Mouse (Mus musculus) midbrain, embryonic 12.5 days (tissue): ENCODE measurements around the gene Mapk14. TPM values are rescaled to one million over a fixed set of nuclear protein-coding genes. Genes with fewer than 3 reads are reported as not detected.
A peak's percentile ranks its signal among the peaks of the same experiment; 100 is the strongest.

Experiments
- ATAC-seq: fragments of 200-750 bp; cut with Nextera tagmentation; 2 replicates; pipeline ENCODE4 v1.8.0; 2017; ENCODE audit warnings: low read depth, moderate TSS enrichment, moderate library complexity; ENCODE audit not compliant: low FRiP score
- H3K27ac ChIP-seq: fragments of 300-500 bp; sonication (generic); replicated peaks from 2 replicates; pipeline ENCODE4 v1.5.1; 2016; ENCODE audit warnings: mild to moderate bottlenecking
- H3K27me3 ChIP-seq: fragments of 300-500 bp; sonication (generic); 2 replicates; pipeline ENCODE4 v1.6.1; 2016; ENCODE audit warnings: mild to moderate bottlenecking
- H3K36me3 ChIP-seq: fragments of 300-500 bp; sonication (generic); 2 replicates; pipeline ENCODE4 v1.6.1; 2016
- H3K4me1 ChIP-seq: fragments of 300-500 bp; sonication (generic); 2 replicates; pipeline ENCODE4 v1.6.1; 2016
- H3K4me2 ChIP-seq: fragments of 300-500 bp; sonication (generic); replicated peaks from 2 replicates; pipeline ENCODE4 v1.6.1; 2016; ENCODE audit warnings: mild to moderate bottlenecking, moderate library complexity
- H3K4me3 ChIP-seq: fragments of 300-500 bp; sonication (generic); 2 replicates; pipeline ENCODE4 v1.5.1; 2016; ENCODE audit warnings: mild to moderate bottlenecking
- H3K9ac ChIP-seq: fragments of 300-500 bp; sonication (generic); replicated peaks from 2 replicates; pipeline ENCODE4 v1.6.1; 2016; ENCODE audit warnings: mild to moderate bottlenecking, moderate library complexity
- H3K9me3 ChIP-seq: fragments of 300-500 bp; sonication (generic); 2 replicates; pipeline ENCODE4 v1.6.1; 2016; ENCODE audit warnings: mild to moderate bottlenecking
- WGBS: fragments of 180-500 bp; shearing (Covaris S2); methylation state at CpG from one replicate; pipeline ENCODE4 v1.1.7; 2016; 5-methylcytosine and 5-hydroxymethylcytosine counted together
- polyA plus RNA-seq: library from polyadenylated mRNA; unstranded; fragments of >200 nt; fragmentation: Nextera tagmentation; extraction: Ambion mirVana; gene quantifications from 2 replicates; pipeline ENCODE4 v1.2.1, GENCODE M21; 2016

Gene Mapk14
- 36.6 and 40.7 TPM in 2 replicates for polyA plus RNA-seq

DNA sequence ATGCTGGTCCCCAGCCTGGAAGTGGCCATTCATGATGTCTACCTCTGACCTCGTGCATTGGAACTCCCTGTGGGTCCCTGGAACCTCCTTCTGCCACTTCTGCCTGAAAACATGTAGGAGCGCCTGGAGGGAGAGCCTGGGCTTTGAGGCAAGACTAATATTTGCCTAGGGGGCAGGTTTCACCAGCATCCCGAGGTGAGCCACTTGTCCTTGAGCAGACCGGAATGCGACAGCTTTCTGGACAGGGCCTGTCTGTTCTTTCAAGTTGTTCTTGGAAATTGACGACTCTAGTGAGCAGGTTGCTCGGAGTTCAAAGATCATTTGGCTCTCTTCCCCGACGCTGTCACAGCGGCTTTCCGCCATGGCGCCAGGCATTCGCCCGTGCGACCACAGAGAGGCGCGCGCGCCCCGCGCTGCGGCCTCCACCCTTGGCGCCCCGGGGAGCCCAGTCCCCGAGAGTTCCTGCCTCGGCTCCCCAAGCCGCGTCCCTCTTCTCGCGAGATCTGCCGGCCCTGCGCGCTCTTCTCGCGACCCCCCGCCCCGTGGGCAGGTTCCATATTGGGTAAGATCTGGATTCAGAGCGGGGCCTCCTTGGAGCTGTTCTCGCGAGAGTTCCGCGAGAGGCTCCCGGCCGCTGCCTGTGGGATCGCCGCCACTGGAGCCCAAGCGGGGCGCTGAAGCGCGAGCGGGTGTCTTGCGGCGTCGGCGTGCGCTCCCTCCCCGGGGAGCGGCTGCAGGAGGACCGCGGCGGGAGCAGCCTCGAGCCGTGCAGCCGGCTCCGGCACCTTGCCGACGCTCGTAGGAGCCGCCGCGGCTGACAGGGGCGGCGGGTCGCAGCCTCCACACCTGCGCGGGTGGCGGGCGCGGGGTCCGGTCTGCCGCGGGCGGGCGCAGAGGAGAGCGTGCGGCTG is at the start of gene Mapk14:
Gene Mapk14 (plus strand): TSS at position 554 of the 911 bp plus-strand sequence.
- whole genome bisulfite sequencing, result under 1% methylated on average over 83 of the region's 86 CpGs
- Histone ChIP-seq H3K27ac (peak within 1 kb of the TSS; percentile 98), H3K27me3 (peaks cover 19% of the 10 kb centered on the region), H3K4me1 (peaks cover 37% of the 10 kb centered on the region), H3K36me3 (no peaks in the 10 kb centered on the region), H3K9me3 (no peaks in the 10 kb centered on the region), H3K9ac (peak within 1 kb of the TSS; percentile 95), H3K4me2 (peak within 1 kb of the TSS; percentile 74), H3K4me3 (peak within 1 kb of the TSS; percentile 96)
- peak; percentile 96 for ATAC-seq

DNA sequence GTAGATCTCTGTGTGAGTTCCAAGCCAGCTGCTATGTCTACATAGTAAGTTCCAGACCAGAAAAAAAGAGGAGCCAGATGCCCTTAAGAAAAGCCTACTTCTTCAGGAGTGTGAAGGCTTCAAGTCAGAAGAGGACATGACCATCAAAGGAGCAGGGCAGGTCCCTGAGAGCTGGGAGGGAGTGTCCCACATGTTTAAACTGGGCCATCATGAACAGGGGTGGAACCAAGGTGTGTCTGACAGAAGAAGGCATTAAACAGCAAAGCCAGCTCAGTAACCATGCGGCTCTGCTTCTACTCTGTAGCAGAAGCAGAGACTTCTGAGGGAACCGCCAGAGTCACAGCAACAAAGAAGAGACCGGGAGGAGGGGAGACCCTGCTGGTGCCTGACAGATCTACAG is 47.4 kb upstream of the Mapk14 start:
- WGBS, result 36% methylated on average over 3 of the region's 3 CpGs
- Histone ChIP-seq H3K27me3 (no peaks in the 10 kb centered on the region), H3K27ac (no peak overlapping the region), H3K4me2 (no peak overlapping the region), H3K9ac (no peak overlapping the region), H3K4me3 (no peak overlapping the region), H3K36me3 (no peaks in the 10 kb centered on the region), H3K9me3 (no peaks in the 10 kb centered on the region), H3K4me1 (no peaks in the 10 kb centered on the region)
- no peak for ATAC-seq

DNA sequence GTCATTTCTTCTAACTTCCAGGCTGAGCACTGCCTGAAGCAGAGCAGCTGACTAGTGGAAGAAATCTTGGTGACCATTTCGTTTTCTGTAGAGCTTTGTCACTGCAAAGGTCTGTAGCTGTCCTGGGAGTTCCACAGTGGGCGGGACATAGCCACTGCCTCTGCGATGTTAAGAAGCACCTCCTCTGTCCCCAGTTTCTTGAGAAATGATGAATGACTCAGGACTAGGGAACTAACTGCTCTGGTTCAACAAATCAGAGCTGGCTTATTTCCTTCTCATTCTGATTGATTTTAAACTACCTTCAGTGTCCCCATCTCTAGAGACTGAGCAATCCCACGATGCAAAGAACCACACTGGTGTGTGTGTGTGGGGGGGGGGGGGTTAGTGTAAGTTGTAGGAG is 47.0 kb upstream of the Mapk14 start:
- Histone ChIP-seq H3K4me3 (no peak overlapping the region), H3K27me3 (no peaks in the 10 kb centered on the region), H3K27ac (no peak overlapping the region), H3K4me2 (no peak overlapping the region), H3K9ac (no peak overlapping the region), H3K9me3 (no peaks in the 10 kb centered on the region), H3K4me1 (no peaks in the 10 kb centered on the region), H3K36me3 (no peaks in the 10 kb centered on the region)
- WGBS, result 59% methylated on average over 4 of the region's 4 CpGs
- no peak for ATAC-seq

DNA sequence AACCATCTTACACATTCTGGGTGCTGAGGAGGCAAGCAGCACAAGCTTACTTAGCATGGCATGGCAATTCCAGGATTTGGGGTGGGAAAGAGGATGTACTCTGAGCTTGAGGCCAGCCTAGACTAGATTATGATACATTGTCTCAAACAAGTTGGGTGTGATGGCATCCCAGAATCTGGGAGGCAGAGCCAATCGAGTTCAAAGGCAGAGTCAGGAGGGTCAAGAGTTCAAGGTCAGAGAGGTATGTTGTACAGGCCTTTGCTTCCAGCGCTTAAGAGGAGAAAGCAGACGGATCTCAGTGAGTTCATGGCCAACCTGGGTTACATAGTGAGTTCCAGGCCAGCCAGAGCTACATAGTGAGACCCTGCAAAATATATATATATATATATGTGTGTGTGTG is 44.9 kb upstream of the Mapk14 start:
- 78% methylated on average over 3 of the region's 3 CpGs for WGBS
- no peaks in the 10 kb centered on the region for H3K9me3 ChIP-seq
- ATAC-seq, result no peak
- H3K27ac ChIP-seq, result no peak overlapping the region
- no peaks in the 10 kb centered on the region for H3K4me1 ChIP-seq
- no peak overlapping the region for H3K4me2 ChIP-seq
- H3K27me3 ChIP-seq, result no peaks in the 10 kb centered on the region
- H3K36me3 ChIP-seq, result no peaks in the 10 kb centered on the region
- no peak overlapping the region for H3K9ac ChIP-seq
- H3K4me3 ChIP-seq, result no peak overlapping the region

DNA sequence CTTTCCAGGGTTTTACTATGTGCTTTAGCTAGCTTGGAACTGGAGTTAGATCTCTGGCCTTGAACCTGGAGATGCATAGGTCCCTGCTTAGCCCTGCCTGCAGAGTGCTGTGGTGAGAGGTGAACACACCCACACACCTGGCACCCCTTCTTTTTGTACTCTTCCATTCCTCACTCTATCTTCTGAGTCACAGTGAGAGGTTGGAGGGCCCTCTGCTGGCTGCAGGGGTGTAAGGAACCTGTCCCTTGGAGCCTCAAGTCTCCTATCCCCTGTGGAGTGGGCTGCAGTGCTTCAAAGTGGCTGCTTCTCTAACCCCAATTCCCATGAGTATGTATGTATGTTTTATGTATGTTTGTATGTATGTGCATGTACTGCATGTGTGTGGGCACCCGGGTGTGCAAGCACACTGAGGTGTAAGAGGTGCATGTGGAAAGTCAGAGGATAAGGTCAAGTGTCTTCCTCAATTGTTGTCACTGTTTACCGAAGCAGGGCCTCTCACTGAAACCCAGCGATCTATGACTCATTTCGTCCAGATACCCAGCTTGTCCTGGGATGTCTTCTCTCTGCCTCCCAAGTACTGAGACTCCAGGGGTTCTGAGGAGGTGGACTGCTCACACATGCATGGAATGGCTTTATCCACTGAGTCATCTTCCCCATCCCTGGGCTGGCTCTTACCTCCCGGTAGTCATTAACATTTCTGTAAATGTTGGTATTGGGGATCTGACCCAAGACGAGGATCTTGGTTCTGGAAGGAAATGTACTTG is 42.3 kb upstream of the Mapk14 start:
- Histone ChIP-seq H3K27me3 (no peaks in the 10 kb centered on the region; the same call in 1 of the 2 replicates), H3K4me2 (no peak overlapping the region), H3K9me3 (no peaks in the 10 kb centered on the region), H3K27ac (no peak overlapping the region), H3K36me3 (no peaks in the 10 kb centered on the region), H3K4me1 (no peaks in the 10 kb centered on the region), H3K4me3 (no peak overlapping the region), H3K9ac (no peak overlapping the region)
- 56% methylated on average over 6 of the region's 6 CpGs for WGBS
- no peak for ATAC-seq

DNA sequence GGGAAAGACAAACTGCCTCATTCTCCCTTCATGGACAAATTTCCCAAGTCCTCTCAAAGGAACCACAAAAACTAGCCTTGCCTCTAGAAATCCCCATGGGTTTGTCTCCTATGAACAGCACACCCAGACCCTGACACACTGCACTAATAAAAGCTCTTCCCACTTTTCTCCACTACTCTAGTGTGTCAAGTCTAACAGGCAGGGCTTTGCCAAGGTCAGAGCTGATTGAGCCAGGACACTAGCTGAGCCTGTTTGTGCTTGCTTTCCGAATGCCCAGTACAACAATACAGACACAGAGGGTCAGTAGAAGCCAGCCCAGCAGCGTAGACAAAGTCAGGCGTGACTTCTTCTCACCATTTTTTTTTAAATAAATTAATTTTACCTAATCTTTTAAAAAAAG is 40.9 kb upstream of the Mapk14 start:
- no peak for ATAC-seq
- WGBS, result 76% methylated on average over 3 of the region's 3 CpGs

DNA sequence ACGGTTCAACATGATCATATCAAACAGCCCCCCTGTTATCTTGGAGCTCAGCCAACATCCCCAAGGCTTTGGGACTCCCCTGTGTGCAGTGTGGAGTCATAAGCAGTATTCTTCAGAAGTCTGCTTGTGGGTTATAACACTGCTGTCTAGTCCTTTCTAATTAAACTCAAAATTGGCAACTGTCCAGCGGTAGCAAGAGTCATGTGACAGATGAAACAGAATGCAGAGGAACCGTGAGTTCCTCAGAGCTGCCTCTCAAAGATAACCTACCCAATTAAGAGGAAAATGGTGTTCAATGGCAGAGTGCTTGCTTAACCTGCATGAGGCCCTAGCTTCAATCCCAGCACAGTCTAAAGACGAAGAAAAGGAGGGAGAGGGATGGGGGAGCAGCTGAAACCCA is 33.2 kb upstream of the Mapk14 start:
- Histone ChIP-seq H3K4me3 (no peak overlapping the region), H3K4me1 (peaks cover 11% of the 10 kb centered on the region; the same call in 1 of the 2 replicates), H3K36me3 (no peaks in the 10 kb centered on the region), H3K27ac (peak overlapping the region; percentile 35; the same call in 1 of the 2 replicates), H3K27me3 (no peaks in the 10 kb centered on the region), H3K9me3 (no peaks in the 10 kb centered on the region), H3K9ac (no peak overlapping the region), H3K4me2 (no peak overlapping the region)
- 0 out of 2 replicates have a peak, but pooled peaks have one; percentile 41 for ATAC-seq
- 52% methylated on average over 4 of the region's 4 CpGs for WGBS

More for the DNA sequence above, 40.9 kb upstream of the Mapk14 start:
- no peaks in the 10 kb centered on the region for H3K4me1 ChIP-seq
- no peak overlapping the region for H3K9ac ChIP-seq
- H3K36me3 ChIP-seq, result no peaks in the 10 kb centered on the region
- no peak overlapping the region for H3K4me3 ChIP-seq
- no peak overlapping the region for H3K27ac ChIP-seq
- H3K9me3 ChIP-seq, result no peaks in the 10 kb centered on the region
- H3K4me2 ChIP-seq, result no peak overlapping the region
- no peaks in the 10 kb centered on the region; the same call in 1 of the 2 replicates for H3K27me3 ChIP-seq

DNA sequence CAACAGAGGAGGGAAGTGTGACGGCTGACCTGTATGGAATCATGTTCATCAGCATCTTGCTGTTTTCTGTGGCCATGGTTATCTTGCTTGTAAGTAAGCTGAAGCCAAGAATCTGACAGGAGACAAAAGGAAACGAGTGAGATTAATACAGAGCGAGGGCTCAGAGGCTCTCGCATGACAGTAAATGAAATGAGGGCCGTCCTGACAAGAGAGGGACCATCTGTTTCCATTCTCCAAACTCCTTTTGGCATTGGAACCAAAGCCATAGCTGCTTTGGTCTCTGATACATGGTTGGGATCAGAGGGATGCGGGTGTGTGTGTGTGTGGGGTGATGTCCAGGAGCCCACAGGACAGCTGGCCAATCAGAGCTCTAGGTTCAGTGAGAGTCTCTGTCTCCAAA is 31.6 kb upstream of the Mapk14 start:
- no peak overlapping the region for H3K4me3 ChIP-seq
- ATAC-seq, result no peak
- peaks cover 11% of the 10 kb centered on the region; the same call in 1 of the 2 replicates for H3K4me1 ChIP-seq
- H3K9me3 ChIP-seq, result no peaks in the 10 kb centered on the region
- H3K36me3 ChIP-seq, result no peaks in the 10 kb centered on the region
- H3K4me2 ChIP-seq, result no peak overlapping the region
- no peaks in the 10 kb centered on the region for H3K27me3 ChIP-seq
- H3K9ac ChIP-seq, result no peak overlapping the region
- WGBS, result 73% methylated on average over 6 of the region's 6 CpGs
- H3K27ac ChIP-seq, result no peak overlapping the region

DNA sequence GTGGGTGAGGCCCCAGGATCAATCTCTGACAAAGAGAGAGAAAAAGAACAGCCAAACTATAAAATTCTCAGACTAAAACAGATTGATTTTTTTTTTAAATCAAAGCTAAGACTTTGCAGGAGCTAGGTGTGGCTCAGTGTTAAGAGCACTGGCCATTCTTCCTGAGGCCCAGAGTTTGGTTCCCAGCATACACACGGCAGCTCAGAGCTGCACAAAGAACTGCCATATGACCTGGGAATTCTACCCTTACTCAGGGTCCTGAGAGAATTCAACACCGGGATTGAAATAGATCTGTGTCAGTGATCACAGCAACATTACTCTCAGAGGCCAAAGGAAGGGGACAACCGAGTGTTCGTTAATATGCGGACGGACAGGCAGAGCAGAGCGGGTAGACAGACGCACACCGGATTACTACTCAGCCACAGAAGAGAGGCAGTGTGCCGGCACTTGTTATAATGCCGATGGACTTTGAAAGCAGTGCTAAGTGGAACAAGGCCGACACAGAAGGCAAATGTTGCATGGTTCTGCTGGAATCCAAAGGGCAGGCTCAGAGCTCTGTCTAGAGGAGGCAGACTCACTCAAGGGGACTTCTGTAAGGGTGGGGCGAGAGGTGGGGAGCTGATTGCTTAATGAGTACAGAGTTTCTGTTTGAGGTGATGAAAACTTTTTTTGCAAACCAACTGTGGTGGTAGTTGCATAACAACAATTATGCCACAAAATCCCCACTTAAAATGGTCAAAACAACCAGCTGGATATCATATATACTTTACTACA is 8.6 kb upstream of the Mapk14 start:
- no peak for ATAC-seq
- no peaks in the 10 kb centered on the region for H3K36me3 ChIP-seq
- H3K9ac ChIP-seq, result no peak overlapping the region
- H3K9me3 ChIP-seq, result no peaks in the 10 kb centered on the region
- H3K4me2 ChIP-seq, result no peak overlapping the region
- no peak overlapping the region for H3K4me3 ChIP-seq
- peaks cover 4% of the 10 kb centered on the region; the same call in 1 of the 2 replicates for H3K4me1 ChIP-seq
- WGBS, result 69% methylated on average over 13 of the region's 13 CpGs
- H3K27ac ChIP-seq, result no peak overlapping the region
- H3K27me3 ChIP-seq, result no peaks in the 10 kb centered on the region

DNA sequence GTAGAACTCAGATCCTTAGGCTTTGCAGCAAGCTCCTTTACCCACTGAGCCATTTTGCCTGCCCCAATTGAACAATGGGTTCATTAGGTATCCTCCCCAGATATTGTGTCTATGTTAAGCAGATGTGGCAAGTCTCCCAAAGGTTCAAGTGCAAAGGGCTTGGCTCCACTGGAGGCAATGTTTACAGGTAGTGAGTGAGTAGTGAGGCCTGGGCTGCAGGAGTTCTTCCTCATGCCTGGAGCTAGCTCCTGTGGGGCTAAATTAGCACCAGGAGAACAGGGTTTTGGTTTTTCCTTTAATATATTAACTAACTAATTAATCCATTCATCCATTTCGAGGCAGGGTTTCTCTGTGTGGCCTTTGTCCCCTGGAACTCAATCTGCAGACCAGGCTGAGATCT is 7.5 kb upstream of the Mapk14 start:
- Histone ChIP-seq H3K27ac (no peak overlapping the region), H3K4me1 (peaks cover 4% of the 10 kb centered on the region; the same call in 1 of the 2 replicates), H3K9me3 (no peaks in the 10 kb centered on the region), H3K36me3 (no peaks in the 10 kb centered on the region), H3K4me3 (no peak overlapping the region), H3K4me2 (no peak overlapping the region), H3K9ac (no peak overlapping the region), H3K27me3 (peaks cover 6% of the 10 kb centered on the region)
- WGBS, result 50% methylated on average over 1 of the region's 1 CpGs
- ATAC-seq, result no peak

DNA sequence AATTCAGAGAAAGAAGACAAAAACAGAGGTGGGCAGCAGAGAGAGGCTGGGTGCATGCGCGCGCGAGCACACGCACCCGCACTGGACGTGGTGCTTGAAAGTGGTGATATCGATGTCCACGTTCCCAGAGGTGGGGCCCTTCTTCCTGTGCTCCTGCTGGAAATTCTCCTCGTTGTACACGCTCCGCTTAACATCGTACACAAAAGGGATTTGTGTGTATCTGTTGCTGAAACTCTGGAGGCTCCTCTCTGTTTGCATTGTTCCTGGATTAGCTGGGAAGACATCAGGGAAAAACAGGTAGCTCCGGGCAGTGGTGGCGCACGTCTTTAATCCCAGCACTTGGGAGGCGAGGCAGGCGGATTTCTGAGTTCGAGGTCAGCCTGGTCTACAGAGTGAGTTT is 6.5 kb upstream of the Mapk14 start:
- no peak overlapping the region for H3K9ac ChIP-seq
- no peak overlapping the region for H3K4me2 ChIP-seq
- no peaks in the 10 kb centered on the region for H3K9me3 ChIP-seq
- H3K27me3 ChIP-seq, result peaks cover 14% of the 10 kb centered on the region
- WGBS, result 53% methylated on average over 19 of the region's 19 CpGs
- no peaks in the 10 kb centered on the region for H3K36me3 ChIP-seq
- no peak overlapping the region for H3K4me3 ChIP-seq
- H3K4me1 ChIP-seq, result peaks cover 10% of the 10 kb centered on the region
- no peak overlapping the region for H3K27ac ChIP-seq
- ATAC-seq, result no peak
